Mouse (Mus musculus) retina, postnatal 7 days (tissue): Measurements from ENCODE around the gene Orc3.
A peak's percentile ranks its signal among the peaks of the same experiment; 100 is the strongest.

Experiments used
- DNase-seq: peaks from one replicate; pipeline ENCODE4 v3.0.0-alpha.2; 2012; ENCODE audit warnings: low read depth, low spot score

The Orc3 gene

GRCm38 (mm10) chr4:34614630-34615094 is at the start of gene Orc3, which contains the start of gene Rars2:
Orc3 (minus strand) TSS chr4:34614944.
Rars2 (plus strand) TSS chr4:34614957.
- peak; percentile 85 for DNase-seq

GRCm38 (mm10) chr4:34661927-34662326 is 47.2 kb upstream of the Orc3 start:
- DNase-seq: no peak

- DNase-seq: no peak
Observed at GRCm38 (mm10) chr4:34661514-34661913, 46.8 kb upstream of the Orc3 start.

- DNase-seq: no peak
Observed at GRCm38 (mm10) chr4:34659012-34659411, 44.3 kb upstream of the Orc3 start.

GRCm38 (mm10) chr4:34656101-34656500 is 41.4 kb upstream of the Orc3 start:
- DNase-seq: no peak

GRCm38 (mm10) chr4:34653179-34653578 is 38.4 kb upstream of the Orc3 start:
- DNase-seq: no peak

- DNase-seq: no peak
Observed at GRCm38 (mm10) chr4:34644779-34645178, 30.0 kb upstream of the Orc3 start.

- no peak for DNase-seq
Observed at GRCm38 (mm10) chr4:34640731-34641130, 26.0 kb upstream of the Orc3 start.

- DNase-seq: no peak
Observed at GRCm38 (mm10) chr4:34639745-34640364, 25.1 kb upstream of the Orc3 start.

- DNase-seq: no peak
Observed at GRCm38 (mm10) chr4:34637851-34638250, 23.1 kb upstream of the Orc3 start.

- no peak for DNase-seq
Observed at GRCm38 (mm10) chr4:34637386-34637785, 22.6 kb upstream of the Orc3 start.

- DNase-seq: no peak
Observed at GRCm38 (mm10) chr4:34636036-34636435, 21.3 kb upstream of the Orc3 start.

GRCm38 (mm10) chr4:34634129-34634528 is 19.4 kb upstream of the Orc3 start:
- DNase-seq: no peak

GRCm38 (mm10) chr4:34629956-34630355 is 15.2 kb upstream of the Orc3 start:
- no peak for DNase-seq

GRCm38 (mm10) chr4:34626401-34626800 is 11.7 kb upstream of the Orc3 start:
- DNase-seq: no peak

- DNase-seq: no peak
Observed at GRCm38 (mm10) chr4:34625556-34625955, 10.8 kb upstream of the Orc3 start.

GRCm38 (mm10) chr4:34616146-34616545 is 1.4 kb upstream of the Orc3 start:
- DNase-seq: no peak

GRCm38 (mm10) chr4:34615303-34615702 is 559 bp upstream of the Orc3 start:
- DNase-seq: no peak

- no peak for DNase-seq
Observed at GRCm38 (mm10) chr4:34613571-34614145, 1.1 kb downstream of the Orc3 start.

- no peak for DNase-seq
Observed at GRCm38 (mm10) chr4:34606658-34607057, 8.1 kb downstream of the Orc3 start.

GRCm38 (mm10) chr4:34603123-34603522 is 11.6 kb downstream of the Orc3 start:
- DNase-seq: no peak

GRCm38 (mm10) chr4:34584871-34585607 is 29.7 kb downstream of the Orc3 start:
- DNase-seq: no peak

- DNase-seq: no peak
Observed at GRCm38 (mm10) chr4:34583427-34583826, 31.3 kb downstream of the Orc3 start.
